Mouse (Mus musculus): Measurements from ENCODE around the gene Tmem175.

- no peak for TF ChIP-seq POLR2A (IDR thresholded peaks at IDR 0.05; ENCODE audit: borderline replicate concordance, insufficient read depth, low read length)
- TF ChIP-seq CTCF (IDR thresholded peaks at IDR 0.05; ENCODE audit: borderline replicate concordance, insufficient read depth, low read depth, low read length): no peak
Observed at GRCm38 (mm10) chr5:108678296-108678854, 48.8 kb downstream of the Tmem175 start.
